Mouse (Mus musculus) C3H10T1/2 (cell line): ENCODE results near the gene Lypd6. TPM values are rescaled to one million over a fixed set of nuclear protein-coding genes. Genes with fewer than 3 reads are reported as not detected.

ENCODE experiments used
- polyA plus RNA-seq, 2 experiments: library from polyadenylated mRNA; unstranded; fragments of >200 nt; fragmentation: generic; extraction: Trizol; gene quantifications; one replicate each; pipeline ENCODE4 v1.2.1; 2012; ENCODE audit warnings: missing spikeins in 2 of 2

The Lypd6 gene
- polyA plus RNA-seq, result under 1 TPM; 0.01 to 0.05 TPM

DNA sequence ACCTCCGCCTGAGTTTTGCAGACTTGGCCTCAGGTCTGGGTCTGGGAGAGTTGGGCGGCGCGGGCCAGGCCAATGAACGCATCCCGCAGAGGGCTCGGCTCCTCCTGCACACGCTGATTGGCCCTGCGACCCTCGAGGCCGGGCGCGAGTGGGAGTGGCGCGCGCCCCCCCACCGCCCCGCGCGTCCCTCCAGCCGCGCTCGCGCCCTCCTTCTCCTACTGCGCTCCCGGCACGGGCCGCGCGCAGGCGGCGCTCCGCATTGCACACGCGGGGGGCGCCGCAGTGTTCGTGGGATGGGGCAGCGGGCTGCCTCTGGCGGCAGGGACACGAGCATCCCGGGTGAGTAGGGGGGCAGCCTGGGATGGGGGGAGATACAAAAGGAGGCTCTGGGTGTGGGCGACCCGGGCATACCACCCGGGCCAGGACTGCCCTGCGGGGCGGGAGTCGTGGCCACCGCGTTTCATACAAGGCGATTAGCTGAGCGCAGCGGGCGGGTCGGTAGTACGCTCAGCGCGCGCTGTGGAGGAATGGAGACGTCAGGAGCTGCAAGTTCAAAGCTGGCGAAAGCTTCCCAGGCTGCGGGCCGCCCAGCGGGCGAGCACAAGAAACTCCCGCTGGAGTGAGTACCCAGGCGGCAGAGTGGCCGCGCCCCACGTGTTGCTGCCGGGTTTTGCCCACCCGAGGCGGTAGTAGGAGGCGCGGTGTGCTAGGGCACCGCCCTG lies at the start of gene Lypd6:
TSS of gene Lypd6 (plus strand) at position 184 of the 722 bp plus-strand sequence.

Other genes with a start within 250 kb of the Lypd6 start
- 10 to 100 TPM; 16.9 to 75.2 TPM for gene Mmadhc, start 230.4 kb downstream of the Lypd6 start, polyA plus RNA-seq